Mouse (Mus musculus) liver, embryonic 16.5 days (tissue): ENCODE results near the gene Olfr1370. TPM values are rescaled to one million over a fixed set of nuclear protein-coding genes. Genes with fewer than 3 reads are reported as not detected.
"Not testable (repeated sequence)": the region's sequence is repeated elsewhere in the genome, so short reads cannot be mapped to it uniquely, and the experiment has no call there.

Source experiments
- ATAC-seq: fragments of 200-750 bp; cut with Nextera tagmentation; 2 replicates; pipeline ENCODE4 v1.8.0; 2017; ENCODE audit warnings: low read depth, mild to moderate bottlenecking, moderate number of reproducible peaks, moderate library complexity
- H3K27ac ChIP-seq: fragments of 300-500 bp; sonication (generic); 2 replicates; pipeline ENCODE4 v1.5.1; 2014; ENCODE audit warnings: mild to moderate bottlenecking, low read length
- H3K27me3 ChIP-seq: fragments of 300-500 bp; sonication (generic); 2 replicates; pipeline ENCODE4 v1.6.1; 2014; ENCODE audit warnings: low read depth, low read length, mixed read lengths; ENCODE audit not compliant: control insufficient read depth, insufficient read depth
- H3K36me3 ChIP-seq: fragments of 300-500 bp; sonication (generic); 2 replicates; pipeline ENCODE4 v1.6.1; 2014; ENCODE audit warnings: mild to moderate bottlenecking; ENCODE audit not compliant: control insufficient read depth, insufficient read depth
- H3K4me1 ChIP-seq: fragments of 300-500 bp; sonication (generic); 2 replicates; pipeline ENCODE4 v1.6.1; 2014; ENCODE audit warnings: low read depth, low read length, mixed read lengths; ENCODE audit not compliant: control insufficient read depth
- H3K4me2 ChIP-seq: fragments of 300-500 bp; sonication (generic); 2 replicates; pipeline ENCODE4 v1.6.1; 2014; ENCODE audit warnings: low read depth, low read length, mixed read lengths
- H3K4me3 ChIP-seq: fragments of 300-500 bp; sonication (generic); 2 replicates; pipeline ENCODE4 v1.5.1; 2014; ENCODE audit warnings: low read depth, mild to moderate bottlenecking, low read length
- H3K9ac ChIP-seq: fragments of 300-500 bp; sonication (generic); 2 replicates; pipeline ENCODE4 v1.6.1; 2014; ENCODE audit warnings: low read depth, low read length
- H3K9me3 ChIP-seq: fragments of 300-500 bp; sonication (generic); replicated peaks from 2 replicates; pipeline ENCODE4 v1.6.1; 2016; ENCODE audit warnings: low read length; ENCODE audit not compliant: control insufficient read depth
- WGBS: fragments of 180-500 bp; shearing (Covaris S2); extraction: QIAGEN DNeasy Blood & Tissue Kit; methylation state at CpG from one replicate; pipeline ENCODE4 v1.1.7; 2014; ENCODE audit not compliant: insufficient replicate concordance; 5-methylcytosine and 5-hydroxymethylcytosine counted together
- polyA plus RNA-seq: library from polyadenylated mRNA; unstranded; fragments of >200 nt; fragmentation: Nextera tagmentation; extraction: Ambion mirVana; gene quantifications from 2 replicates; pipeline ENCODE4 v1.2.1, GENCODE M21; 2015

The Olfr1370 gene
- polyA plus RNA-seq: not detected in 2 replicates

DNA sequence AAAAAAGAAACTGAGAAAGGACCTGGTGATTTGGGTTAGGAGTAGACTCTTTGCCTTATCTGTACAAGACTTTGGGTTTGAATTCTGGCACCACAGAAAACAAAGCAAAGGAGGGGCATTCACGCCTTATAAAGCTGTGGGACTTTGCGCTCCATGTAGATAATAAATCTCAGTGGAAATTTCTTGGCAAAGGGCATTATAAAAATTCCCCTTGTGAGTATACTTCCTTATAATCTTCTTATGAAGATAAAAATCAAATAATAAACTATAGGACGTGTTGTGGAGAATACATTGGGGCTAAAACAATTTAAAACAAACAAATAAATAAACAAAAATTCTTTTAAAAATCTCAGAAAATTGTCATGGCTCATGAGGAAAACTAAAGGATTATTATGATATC, at the start of gene Olfr1370:
Olfr1370 (minus strand) TSS at position 101 of the 400 bp plus-strand sequence.
- Histone ChIP-seq H3K27me3 (no peaks in the 10 kb centered on the region), H3K4me3 (no peak within 1 kb of the TSS), H3K9me3 (no peaks in the 10 kb centered on the region), H3K27ac (no peak within 1 kb of the TSS), H3K4me1 (no peaks in the 10 kb centered on the region), H3K36me3 (no peaks in the 10 kb centered on the region), H3K9ac (no peak within 1 kb of the TSS), H3K4me2 (no peak within 1 kb of the TSS)
- WGBS: 59% methylated on average over 3 of the region's 3 CpGs
- ATAC-seq: no peak

DNA sequence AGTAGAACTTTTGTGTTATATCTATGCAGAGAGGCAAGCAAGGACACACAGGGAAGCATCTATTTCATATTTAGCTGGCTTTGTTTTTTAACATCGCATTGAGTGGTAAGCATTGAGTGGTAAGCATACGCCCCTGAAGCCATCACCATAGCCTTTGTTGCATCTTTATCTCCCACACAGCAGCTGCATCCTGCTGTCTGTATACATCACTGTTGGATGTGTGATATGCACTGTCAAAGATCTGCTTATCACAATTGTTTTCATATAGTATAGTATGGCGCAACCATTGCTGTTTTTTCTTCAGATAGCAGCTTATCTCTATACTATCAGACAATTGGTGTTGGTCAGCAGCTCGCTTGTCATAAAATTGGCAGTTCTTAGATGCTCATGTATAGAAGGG, 39.4 kb upstream of the Olfr1370 start:
- Histone ChIP-seq H3K27ac (no peak overlapping the region), H3K4me2 (no peak overlapping the region), H3K9ac (no peak overlapping the region), H3K4me1 (no peaks in the 10 kb centered on the region), H3K4me3 (no peak overlapping the region), H3K9me3 (no peaks in the 10 kb centered on the region), H3K36me3 (no peaks in the 10 kb centered on the region), H3K27me3 (no peaks in the 10 kb centered on the region)
- peak; percentile 51 for ATAC-seq
- WGBS: 29% methylated on average over 4 of the region's 4 CpGs

GRCm38 (mm10) chr13:21111183-21111582, 36.4 kb upstream of the Olfr1370 start, which contains the start of gene Olfr1369-ps1:
Gene Olfr1369-ps1, plus strand, starts transcription at chr13:21111483.
- H3K36me3 ChIP-seq, H3K9ac ChIP-seq, H3K4me2 ChIP-seq, H3K4me3 ChIP-seq, H3K9me3 ChIP-seq, H3K4me1 ChIP-seq, H3K27me3 ChIP-seq, H3K27ac ChIP-seq, ATAC-seq: not testable (repeated sequence)
- 53% methylated on average over 3 of the region's 3 CpGs for WGBS

DNA sequence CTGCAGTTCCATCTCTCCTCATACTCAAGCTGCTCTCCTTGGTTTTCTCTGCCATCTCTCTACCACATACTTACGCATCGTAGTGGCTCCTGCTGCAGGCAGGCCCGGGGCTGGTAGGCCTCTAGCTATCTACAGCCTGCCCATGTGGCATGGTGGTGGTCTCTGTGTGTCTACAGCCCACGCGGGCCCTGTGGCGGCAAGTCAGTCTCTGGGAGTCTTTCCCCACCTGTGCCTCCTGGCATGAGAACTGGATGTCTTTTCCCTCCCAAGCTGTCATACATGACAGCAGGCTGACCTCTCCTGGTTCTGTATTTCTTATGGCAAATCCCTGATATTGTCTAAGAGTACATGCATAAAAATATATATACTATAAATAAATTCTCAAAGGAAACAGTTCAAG, 35.7 kb upstream of the Olfr1370 start:
- H3K27ac ChIP-seq: no peak overlapping the region
- no peak for ATAC-seq
- H3K27me3 ChIP-seq: no peaks in the 10 kb centered on the region
- no peaks in the 10 kb centered on the region for H3K9me3 ChIP-seq
- no peak overlapping the region for H3K4me2 ChIP-seq
- no peaks in the 10 kb centered on the region for H3K4me1 ChIP-seq
- no peak overlapping the region for H3K4me3 ChIP-seq
- H3K36me3 ChIP-seq: no peaks in the 10 kb centered on the region
- 64% methylated on average over 6 of the region's 6 CpGs for WGBS
- H3K9ac ChIP-seq: no peak overlapping the region

DNA sequence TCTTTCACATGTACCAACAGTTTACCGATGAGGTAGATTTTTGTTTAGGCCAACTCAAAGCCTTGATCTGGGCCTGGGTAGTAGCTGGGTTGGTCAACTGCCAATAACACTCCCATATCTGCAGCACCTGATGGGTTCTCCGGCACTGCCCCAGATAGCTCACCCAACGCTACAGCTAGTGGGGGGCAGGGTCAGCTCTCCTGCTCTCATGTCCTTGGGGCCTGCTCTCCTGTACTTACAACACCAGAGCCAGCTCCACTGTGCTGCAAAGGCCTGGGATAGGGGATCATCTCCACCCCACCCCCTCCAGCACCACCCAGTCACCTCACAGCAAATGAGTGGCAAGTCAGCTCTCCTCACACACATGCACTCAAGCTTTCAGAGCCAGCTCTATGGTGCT, 35.0 kb upstream of the Olfr1370 start:
- 62% methylated on average over 3 of the region's 3 CpGs for WGBS
- Histone ChIP-seq H3K36me3 (no peaks in the 10 kb centered on the region), H3K4me2 (no peak overlapping the region), H3K27me3 (no peaks in the 10 kb centered on the region), H3K9ac (no peak overlapping the region), H3K4me3 (no peak overlapping the region), H3K4me1 (no peaks in the 10 kb centered on the region), H3K27ac (no peak overlapping the region), H3K9me3 (no peaks in the 10 kb centered on the region)
- ATAC-seq: no peak

GRCm38 (mm10) chr13:21082686-21083085, 7.9 kb upstream of the Olfr1370 start:
- WGBS: 41% methylated on average over 2 of the region's 2 CpGs
- Histone ChIP-seq H3K27me3 (no peaks in the 10 kb centered on the region), H3K9me3 (no peaks in the 10 kb centered on the region), H3K4me1 (no peaks in the 10 kb centered on the region), H3K9ac (no peak overlapping the region), H3K36me3 (no peaks in the 10 kb centered on the region), H3K4me3 (no peak overlapping the region), H3K27ac (no peak overlapping the region), H3K4me2 (no peak overlapping the region)
- ATAC-seq: no peak

DNA sequence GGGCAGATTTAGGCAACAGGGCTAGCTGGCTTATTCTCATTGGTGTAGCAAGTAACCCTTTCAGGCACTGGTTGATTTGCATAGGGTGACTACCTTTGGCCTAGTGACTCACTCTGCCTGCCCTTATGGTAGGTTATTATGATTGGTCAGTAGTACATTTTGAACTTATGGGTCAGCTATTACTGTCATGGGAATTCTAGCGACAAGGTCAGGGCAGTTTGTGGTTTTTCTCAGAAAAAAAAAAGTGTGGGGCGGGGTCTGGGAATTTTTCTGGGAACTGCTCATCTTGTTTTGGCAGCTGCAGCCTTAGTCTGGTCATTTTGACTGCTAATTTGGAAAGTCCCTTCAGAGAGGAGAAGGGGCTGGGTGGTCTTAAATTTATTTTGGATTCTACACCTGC, 8.7 kb downstream of the Olfr1370 start:
- Histone ChIP-seq H3K4me3 (no peak overlapping the region), H3K4me2 (no peak overlapping the region), H3K36me3 (no peaks in the 10 kb centered on the region), H3K9me3 (no peaks in the 10 kb centered on the region), H3K9ac (no peak overlapping the region), H3K4me1 (no peaks in the 10 kb centered on the region), H3K27ac (no peak overlapping the region), H3K27me3 (no peaks in the 10 kb centered on the region)
- no peak for ATAC-seq
- 54% methylated on average over 2 of the region's 2 CpGs for WGBS

- ATAC-seq: no peak
- no peak overlapping the region for H3K4me2 ChIP-seq
- H3K9me3 ChIP-seq: no peaks in the 10 kb centered on the region
- H3K27ac ChIP-seq: no peak overlapping the region
- no peaks in the 10 kb centered on the region for H3K27me3 ChIP-seq
- H3K4me1 ChIP-seq: no peaks in the 10 kb centered on the region
- WGBS: 46% methylated on average over 1 of the region's 1 CpGs
- no peaks in the 10 kb centered on the region for H3K36me3 ChIP-seq
- H3K4me3 ChIP-seq: no peak overlapping the region
- H3K9ac ChIP-seq: no peak overlapping the region
These were observed 24.6 kb downstream of the Olfr1370 start for GRCm38 (mm10) chr13:21050118-21050517.

DNA sequence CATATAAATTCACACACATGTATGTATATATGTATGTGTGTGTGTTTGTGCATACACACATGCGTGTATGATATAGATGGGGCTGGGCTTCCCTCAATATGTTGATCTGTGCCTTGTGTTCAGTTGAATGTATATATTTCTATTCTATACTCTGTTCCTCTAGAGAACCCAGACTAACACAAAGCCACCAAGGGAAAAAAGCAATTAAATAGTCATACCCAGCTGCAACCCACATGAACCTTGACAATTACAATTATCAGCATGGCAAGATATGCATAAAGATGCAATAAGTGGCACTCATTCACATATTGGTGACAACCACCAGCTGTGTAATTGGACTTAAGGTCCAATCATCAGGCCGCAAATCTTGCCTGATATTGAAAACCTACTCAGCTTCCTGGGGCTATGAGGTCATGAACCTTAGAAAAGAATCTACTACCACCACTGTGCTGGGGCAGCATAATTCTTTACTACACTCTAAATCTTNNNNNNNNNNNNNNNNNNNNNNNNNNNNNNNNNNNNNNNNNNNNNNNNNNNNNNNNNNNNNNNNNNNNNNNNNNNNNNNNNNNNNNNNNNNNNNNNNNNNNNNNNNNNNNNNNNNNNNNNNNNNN, 34.1 kb downstream of the Olfr1370 start:
- 63% methylated on average over 2 of the region's 2 CpGs for WGBS
- H3K4me1 ChIP-seq: no peaks in the 10 kb centered on the region

More for the DNA sequence above, 34.1 kb downstream of the Olfr1370 start:
- no peaks in the 10 kb centered on the region for H3K36me3 ChIP-seq
- H3K27me3 ChIP-seq: no peaks in the 10 kb centered on the region
- no peaks in the 10 kb centered on the region for H3K9me3 ChIP-seq
- ATAC-seq: no peak
- H3K4me2 ChIP-seq: no peak overlapping the region
- H3K9ac ChIP-seq: no peak overlapping the region
- no peak overlapping the region for H3K27ac ChIP-seq
- H3K4me3 ChIP-seq: no peak overlapping the region
